Mouse (Mus musculus): ENCODE measurements around the gene Ubp1. TPM values are rescaled to one million over a fixed set of nuclear protein-coding genes. Genes with fewer than 3 reads are reported as not detected.

Gene Ubp1
- polyA plus RNA-seq, 1 experiment: 123 TPM

DNA sequence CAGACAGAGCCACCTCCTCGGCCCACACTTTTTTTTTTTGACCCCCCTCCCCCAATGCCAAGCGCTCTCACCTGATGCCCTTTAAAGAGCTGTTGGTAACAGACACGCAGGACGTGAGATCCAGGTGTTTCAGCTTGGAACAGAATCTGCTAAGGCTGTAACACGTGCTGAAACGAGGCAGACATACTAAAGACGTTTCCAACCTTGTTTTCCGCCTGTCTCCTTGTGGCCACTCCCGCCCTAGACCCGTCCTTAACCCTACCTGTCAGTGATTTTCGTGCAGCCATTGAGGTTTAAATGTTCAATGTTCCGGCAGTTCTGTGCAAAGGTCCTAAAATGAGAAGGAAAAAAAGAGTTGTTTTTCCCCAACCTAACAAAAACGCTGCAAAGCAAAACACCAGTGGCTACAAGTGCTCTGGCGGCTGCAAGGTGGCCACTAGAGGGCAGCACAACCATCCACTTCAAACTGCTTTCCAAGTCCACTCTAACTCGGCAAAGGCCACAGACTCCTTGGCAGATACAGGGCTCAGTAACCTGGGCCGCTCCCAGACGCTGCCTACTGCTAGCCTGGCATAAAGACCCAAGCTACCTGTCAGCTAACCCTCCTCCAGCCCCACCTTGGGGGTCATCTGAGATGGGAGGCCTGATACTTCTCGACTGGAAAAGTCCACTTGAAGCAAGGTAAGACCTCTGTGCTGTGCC lies 60.0 kb downstream of the Ubp1 start:
- Histone ChIP-seq H3K4me3 (ENCODE audit: insufficient read depth, low read length) (no peak overlapping the region), H3K4me1 (ENCODE audit: control insufficient read depth, insufficient read depth, low read length) (no peaks in the 10 kb centered on the region), H3K27ac (ENCODE audit: insufficient read depth, low read length) (no peak overlapping the region)
- no peak for TF ChIP-seq POLR2A (IDR thresholded peaks at IDR 0.05; ENCODE audit: extremely low read depth, insufficient read depth, low read length)
- peak; percentile 77 for TF ChIP-seq CTCF (IDR thresholded peaks at IDR 0.05; ENCODE audit: extremely low read depth, insufficient read depth, low read length)

DNA sequence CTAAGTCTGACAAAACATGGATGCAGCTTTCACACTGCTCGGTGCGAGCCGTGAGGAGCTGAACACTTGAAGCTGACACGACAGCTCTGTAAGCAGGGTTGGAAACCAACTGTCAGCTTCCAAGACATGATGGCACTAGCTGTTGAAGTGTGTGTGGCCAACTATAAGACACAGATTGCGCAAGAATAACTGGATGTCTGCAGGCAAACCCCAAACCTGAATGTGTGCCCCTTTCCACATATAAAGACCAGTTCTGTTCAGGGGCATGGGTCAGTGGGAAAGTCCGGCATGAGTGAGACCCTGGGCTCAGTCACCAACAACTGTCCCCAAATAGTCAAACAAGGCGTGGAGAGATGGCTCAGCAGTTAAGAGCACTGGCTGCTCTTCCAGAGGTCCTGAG lies 62.1 kb downstream of the Ubp1 start:
- H3K27ac ChIP-seq (ENCODE audit: insufficient read depth, low read length): no peak overlapping the region
- H3K4me3 ChIP-seq (ENCODE audit: insufficient read depth, low read length): no peak overlapping the region
- no peak for TF ChIP-seq POLR2A (IDR thresholded peaks at IDR 0.05; ENCODE audit: extremely low read depth, insufficient read depth, low read length)
- no peak for TF ChIP-seq CTCF (IDR thresholded peaks at IDR 0.05; ENCODE audit: extremely low read depth, insufficient read depth, low read length)
- H3K4me1 ChIP-seq (ENCODE audit: control insufficient read depth, insufficient read depth, low read length): no peaks in the 10 kb centered on the region

DNA sequence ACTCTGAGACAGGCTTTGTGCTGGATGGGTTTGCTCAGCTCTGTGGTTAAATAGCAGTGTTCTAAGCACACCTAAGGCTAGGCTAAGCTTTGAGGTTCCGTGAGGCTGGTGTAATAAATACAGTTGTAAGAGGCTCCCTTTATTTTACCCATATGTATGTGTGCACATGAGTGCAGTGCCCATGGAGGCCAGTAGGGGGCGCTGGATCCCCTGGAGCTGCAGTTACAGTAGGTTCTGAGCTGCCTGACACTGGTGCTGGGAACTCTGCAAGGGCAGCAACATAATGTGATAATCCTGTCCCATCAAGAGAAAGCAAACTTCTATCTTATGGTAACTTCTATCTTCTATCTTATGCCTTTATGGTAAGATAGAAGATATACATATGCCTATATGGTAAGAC lies 67.6 kb downstream of the Ubp1 start:
- TF ChIP-seq CTCF (IDR thresholded peaks at IDR 0.05; ENCODE audit: extremely low read depth, insufficient read depth, low read length) (peak; percentile 18; the same call in 1 of the 2 replicates), POLR2A (IDR thresholded peaks at IDR 0.05; ENCODE audit: extremely low read depth, insufficient read depth, low read length) (no peak)
- no peak overlapping the region for H3K4me3 ChIP-seq (ENCODE audit: insufficient read depth, low read length)
- H3K4me1 ChIP-seq (ENCODE audit: control insufficient read depth, insufficient read depth, low read length): no peaks in the 10 kb centered on the region
- H3K27ac ChIP-seq (ENCODE audit: insufficient read depth, low read length): no peak overlapping the region

DNA sequence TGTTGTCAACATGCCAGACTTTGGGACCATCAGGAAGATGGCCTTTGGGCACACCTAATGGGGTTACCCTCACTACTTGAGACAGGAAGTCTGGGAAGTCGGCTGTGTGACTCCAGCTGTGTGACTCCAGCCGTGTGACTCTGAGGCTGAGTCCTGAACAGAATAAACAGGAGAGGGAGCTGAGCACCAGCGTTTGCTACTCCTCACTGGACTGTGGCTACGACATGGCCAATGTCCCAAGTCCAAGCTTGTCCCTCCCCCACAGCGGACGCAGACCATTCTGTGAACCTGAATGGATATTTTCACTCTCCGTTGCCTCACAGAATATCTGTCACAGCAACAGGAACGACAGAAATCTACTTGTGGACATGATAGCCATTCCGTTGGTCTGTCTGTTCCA lies 76.1 kb downstream of the Ubp1 start:
- no peak for TF ChIP-seq CTCF (IDR thresholded peaks at IDR 0.05; ENCODE audit: extremely low read depth, insufficient read depth, low read length)
- TF ChIP-seq POLR2A (IDR thresholded peaks at IDR 0.05; ENCODE audit: extremely low read depth, insufficient read depth, low read length): no peak
- H3K4me3 ChIP-seq (ENCODE audit: insufficient read depth, low read length): no peak overlapping the region
- H3K27ac ChIP-seq (ENCODE audit: insufficient read depth, low read length): no peak overlapping the region
- H3K4me1 ChIP-seq (ENCODE audit: control insufficient read depth, insufficient read depth, low read length): no peaks in the 10 kb centered on the region

DNA sequence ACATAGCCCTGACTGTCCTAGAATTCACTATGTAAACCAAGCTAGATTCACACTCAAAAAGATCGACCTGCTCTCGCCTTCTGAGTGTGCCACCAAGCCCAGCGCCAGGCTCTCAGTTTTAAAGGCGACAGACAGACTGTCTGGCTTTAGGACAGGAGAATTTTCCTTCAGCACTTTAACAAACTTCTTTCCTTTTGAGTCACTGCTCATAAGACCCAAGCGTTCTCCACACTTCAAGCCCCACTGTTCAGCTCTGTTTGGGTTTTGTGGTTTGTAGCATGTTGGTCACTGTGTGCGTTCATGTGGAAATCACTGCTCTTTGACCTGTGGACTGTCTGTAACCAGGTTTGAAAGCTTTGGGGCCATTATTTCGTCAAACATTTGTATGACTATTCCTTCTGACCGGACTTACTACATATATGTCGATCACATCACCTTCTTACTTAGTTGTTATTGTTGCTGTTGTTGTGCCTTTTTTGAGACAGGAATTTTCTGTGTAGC lies 77.2 kb downstream of the Ubp1 start:
- Histone ChIP-seq H3K4me3 (ENCODE audit: insufficient read depth, low read length) (no peak overlapping the region), H3K4me1 (ENCODE audit: control insufficient read depth, insufficient read depth, low read length) (no peaks in the 10 kb centered on the region)
- TF ChIP-seq CTCF (IDR thresholded peaks at IDR 0.05; ENCODE audit: extremely low read depth, insufficient read depth, low read length): no peak
- TF ChIP-seq POLR2A (IDR thresholded peaks at IDR 0.05; ENCODE audit: extremely low read depth, insufficient read depth, low read length): no peak

DNA sequence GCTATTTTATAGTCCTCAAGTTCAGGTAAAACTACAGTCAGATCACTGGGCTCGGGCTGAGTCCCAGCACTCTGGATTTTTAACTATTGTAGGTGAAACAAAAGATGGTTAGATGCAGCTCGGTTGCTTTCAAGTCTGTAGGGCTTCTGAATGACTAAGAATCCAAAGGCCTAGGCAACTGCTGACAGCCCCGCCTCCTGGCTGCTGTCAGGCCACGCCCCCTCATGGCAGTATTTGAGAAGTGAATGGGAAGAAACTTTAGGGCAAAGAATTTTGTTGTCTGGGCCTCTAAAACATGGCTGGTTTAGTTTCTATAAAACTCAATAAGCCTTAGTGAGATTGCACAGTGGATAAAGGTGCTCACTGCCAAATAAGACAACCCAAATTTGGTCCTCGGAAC lies 78.8 kb downstream of the Ubp1 start:
- Histone ChIP-seq H3K4me1 (ENCODE audit: control insufficient read depth, insufficient read depth, low read length) (no peaks in the 10 kb centered on the region), H3K4me3 (ENCODE audit: insufficient read depth, low read length) (no peak overlapping the region), H3K27ac (ENCODE audit: insufficient read depth, low read length) (no peak overlapping the region)
- TF ChIP-seq POLR2A (IDR thresholded peaks at IDR 0.05; ENCODE audit: extremely low read depth, insufficient read depth, low read length) (no peak), CTCF (IDR thresholded peaks at IDR 0.05; ENCODE audit: extremely low read depth, insufficient read depth, low read length) (no peak)

More for the DNA sequence above, 77.2 kb downstream of the Ubp1 start:
- H3K27ac ChIP-seq (ENCODE audit: insufficient read depth, low read length): no peak overlapping the region

DNA sequence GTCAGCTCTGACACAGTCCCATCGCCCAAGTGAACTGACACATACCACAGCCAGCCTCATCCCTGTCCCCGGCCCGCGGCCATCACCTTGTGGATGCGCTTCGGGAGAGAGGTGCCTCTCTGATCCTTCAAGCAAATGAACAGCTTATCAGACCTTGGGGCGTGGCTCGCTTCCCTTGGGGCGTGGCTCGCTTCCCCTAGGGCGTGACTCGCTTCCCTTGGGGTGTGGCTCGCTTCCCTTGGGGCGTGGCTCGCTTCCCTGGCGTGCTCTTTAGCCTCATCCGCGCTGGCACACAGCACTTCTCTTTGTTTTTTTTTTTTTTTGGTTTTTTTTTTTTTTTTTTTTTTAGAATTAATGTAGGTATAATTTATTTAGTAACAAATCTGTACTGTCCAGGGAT lies 80.5 kb downstream of the Ubp1 start:
- Histone ChIP-seq H3K4me1 (ENCODE audit: control insufficient read depth, insufficient read depth, low read length) (no peaks in the 10 kb centered on the region), H3K4me3 (ENCODE audit: insufficient read depth, low read length) (no peak overlapping the region), H3K27ac (ENCODE audit: insufficient read depth, low read length) (no peak overlapping the region)
- TF ChIP-seq CTCF (IDR thresholded peaks at IDR 0.05; ENCODE audit: extremely low read depth, insufficient read depth, low read length): no peak
- TF ChIP-seq POLR2A (IDR thresholded peaks at IDR 0.05; ENCODE audit: extremely low read depth, insufficient read depth, low read length): no peak

DNA sequence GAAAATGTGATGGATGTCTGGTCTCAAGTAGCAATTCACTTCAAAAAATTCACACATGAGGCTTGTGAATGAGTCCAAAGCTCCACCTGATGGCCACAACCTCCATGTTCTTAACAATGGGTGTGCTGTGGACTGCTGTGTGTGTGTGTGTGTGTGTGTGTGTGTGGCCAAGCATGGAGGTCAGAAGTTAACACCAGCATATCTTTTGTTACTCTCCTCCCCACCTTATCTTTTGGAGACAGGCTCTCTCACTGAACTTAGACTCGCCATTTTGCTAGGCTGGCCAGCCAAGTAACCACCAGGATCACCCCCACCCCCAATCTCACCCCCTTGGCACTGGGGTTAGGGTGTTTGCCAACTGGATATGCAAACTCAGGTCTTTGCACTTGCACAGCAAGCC lies 83.3 kb downstream of the Ubp1 start:
- no peak for TF ChIP-seq CTCF (IDR thresholded peaks at IDR 0.05; ENCODE audit: extremely low read depth, insufficient read depth, low read length)
- no peak for TF ChIP-seq POLR2A (IDR thresholded peaks at IDR 0.05; ENCODE audit: extremely low read depth, insufficient read depth, low read length)
- no peaks in the 10 kb centered on the region for H3K4me1 ChIP-seq (ENCODE audit: control insufficient read depth, insufficient read depth, low read length)
- no peak overlapping the region for H3K27ac ChIP-seq (ENCODE audit: insufficient read depth, low read length)
- H3K4me3 ChIP-seq (ENCODE audit: insufficient read depth, low read length): no peak overlapping the region

DNA sequence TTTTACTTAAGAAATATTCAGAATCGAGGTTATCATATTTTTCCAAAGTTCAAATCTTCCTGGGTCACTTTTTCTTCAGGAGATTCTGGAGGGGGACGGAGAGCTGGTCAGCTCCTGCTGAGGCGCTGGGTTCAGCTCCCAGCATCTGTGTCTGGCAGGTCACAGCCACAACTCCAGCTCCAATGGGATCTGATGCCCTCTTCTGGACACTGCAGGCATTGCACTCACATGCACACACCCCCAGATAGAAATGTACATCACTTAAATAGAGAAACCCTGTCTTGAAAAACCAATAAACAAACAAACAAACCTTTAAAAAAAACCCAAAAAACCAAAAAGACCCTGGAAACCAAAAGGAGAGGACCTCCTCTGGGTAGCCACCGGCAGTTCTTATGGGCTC lies 85.0 kb downstream of the Ubp1 start:
- TF ChIP-seq POLR2A (IDR thresholded peaks at IDR 0.05; ENCODE audit: extremely low read depth, insufficient read depth, low read length): no peak
- TF ChIP-seq CTCF (IDR thresholded peaks at IDR 0.05; ENCODE audit: extremely low read depth, insufficient read depth, low read length): 0 out of 2 replicates have a peak, but pooled peaks have one; percentile 18
- H3K4me3 ChIP-seq (ENCODE audit: insufficient read depth, low read length): no peak overlapping the region
- H3K4me1 ChIP-seq (ENCODE audit: control insufficient read depth, insufficient read depth, low read length): no peaks in the 10 kb centered on the region
- no peak overlapping the region for H3K27ac ChIP-seq (ENCODE audit: insufficient read depth, low read length)

DNA sequence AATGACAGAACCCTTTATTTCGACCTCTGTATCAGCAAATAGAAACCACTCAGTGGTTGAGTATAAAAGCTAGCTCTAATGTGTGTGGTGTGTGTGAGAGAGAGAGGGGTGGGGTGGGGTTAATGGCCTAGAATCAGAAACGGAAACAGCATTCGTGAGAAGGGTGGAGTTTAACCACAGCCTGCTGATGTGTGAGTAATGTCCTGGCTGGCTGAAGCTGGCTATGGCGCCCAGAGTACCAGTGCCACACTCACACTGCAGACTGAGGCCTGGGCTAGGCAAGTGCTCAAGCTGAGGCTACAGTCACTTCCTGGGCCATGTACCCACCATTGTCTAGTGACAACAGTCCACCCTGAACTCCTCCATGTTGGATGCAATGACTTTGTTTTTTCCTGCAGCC lies 85.7 kb downstream of the Ubp1 start:
- no peak for TF ChIP-seq POLR2A (IDR thresholded peaks at IDR 0.05; ENCODE audit: extremely low read depth, insufficient read depth, low read length)
- no peak for TF ChIP-seq CTCF (IDR thresholded peaks at IDR 0.05; ENCODE audit: extremely low read depth, insufficient read depth, low read length)

More for the DNA sequence above, 85.7 kb downstream of the Ubp1 start:
- Histone ChIP-seq H3K4me1 (ENCODE audit: control insufficient read depth, insufficient read depth, low read length) (no peaks in the 10 kb centered on the region), H3K4me3 (ENCODE audit: insufficient read depth, low read length) (no peak overlapping the region), H3K27ac (ENCODE audit: insufficient read depth, low read length) (no peak overlapping the region)
